Mouse (Mus musculus) lung, postnatal 0 days (tissue): ENCODE results near the gene Fat3. TPM values are rescaled to one million over a fixed set of nuclear protein-coding genes. Genes with fewer than 3 reads are reported as not detected.

Experiments
- ATAC-seq: fragments of 200-750 bp; cut with Nextera tagmentation; 2 replicates; pipeline ENCODE4 v1.8.0; 2017; ENCODE audit warnings: moderate library complexity
- DNase-seq: peaks from one replicate; pipeline ENCODE4 v3.0.0-alpha.2; 2016; ENCODE audit warnings: low spot score
- H3K27ac ChIP-seq: fragments of 300-500 bp; sonication (generic); 2 replicates; pipeline ENCODE4 v1.5.1; 2014; ENCODE audit warnings: antibody characterized with exemption, mild to moderate bottlenecking, low read length, mixed read lengths
- H3K27me3 ChIP-seq: fragments of 300-500 bp; sonication (generic); replicated peaks from 2 replicates; pipeline ENCODE4 v1.6.1; 2014; ENCODE audit warnings: low read length, mixed read lengths; ENCODE audit not compliant: insufficient read depth
- H3K36me3 ChIP-seq: fragments of 300-500 bp; sonication (generic); 2 replicates; pipeline ENCODE4 v1.6.1; 2014; ENCODE audit warnings: low read length, mixed read lengths; ENCODE audit not compliant: insufficient read depth
- H3K4me1 ChIP-seq: fragments of 300-500 bp; sonication (generic); 2 replicates; pipeline ENCODE4 v1.6.1; 2014; ENCODE audit warnings: antibody characterized with exemption, low read depth, low read length, mixed read lengths; ENCODE audit not compliant: insufficient read depth
- H3K4me2 ChIP-seq: fragments of 300-500 bp; sonication (generic); replicated peaks from 2 replicates; pipeline ENCODE4 v1.6.1; 2014; ENCODE audit warnings: low read depth, mild to moderate bottlenecking, low read length, moderate library complexity, mixed read lengths
- H3K4me3 ChIP-seq: fragments of 300-500 bp; sonication (generic); 2 replicates; pipeline ENCODE4 v1.5.1; 2014; ENCODE audit warnings: low read depth, low read length
- H3K9ac ChIP-seq: fragments of 300-500 bp; sonication (generic); replicated peaks from 2 replicates; pipeline ENCODE4 v1.6.1; 2014; ENCODE audit warnings: low read depth, mild to moderate bottlenecking
- H3K9me3 ChIP-seq: fragments of 300-500 bp; sonication (generic); 2 replicates; pipeline ENCODE4 v1.6.1; 2016; ENCODE audit warnings: low read length, mixed read lengths
- CTCF ChIP-seq: IDR thresholded peaks from 2 replicates; pipeline ENCODE4 v1.5.1; 2016; ENCODE audit warnings: antibody characterized with exemption, mild to moderate bottlenecking
- EP300 ChIP-seq: IDR thresholded peaks from 2 replicates; pipeline ENCODE4 v1.6.1; 2016; ENCODE audit warnings: antibody characterized with exemption, mild to moderate bottlenecking, control low read depth
- WGBS: fragments of 180-500 bp; shearing (Covaris S2); extraction: QIAGEN DNeasy Blood & Tissue Kit; methylation state at CpG from one replicate; pipeline ENCODE4 v1.1.7; 2014; 5-methylcytosine and 5-hydroxymethylcytosine counted together
- polyA plus RNA-seq: library from polyadenylated mRNA; unstranded; fragments of >200 nt; fragmentation: Nextera tagmentation; extraction: Ambion mirVana; gene quantifications from 2 replicates; pipeline ENCODE4 v1.2.1, GENCODE M21; 2015

Gene Fat3
- polyA plus RNA-seq, 1 experiment from 2014 or later: 0.78 TPM

DNA sequence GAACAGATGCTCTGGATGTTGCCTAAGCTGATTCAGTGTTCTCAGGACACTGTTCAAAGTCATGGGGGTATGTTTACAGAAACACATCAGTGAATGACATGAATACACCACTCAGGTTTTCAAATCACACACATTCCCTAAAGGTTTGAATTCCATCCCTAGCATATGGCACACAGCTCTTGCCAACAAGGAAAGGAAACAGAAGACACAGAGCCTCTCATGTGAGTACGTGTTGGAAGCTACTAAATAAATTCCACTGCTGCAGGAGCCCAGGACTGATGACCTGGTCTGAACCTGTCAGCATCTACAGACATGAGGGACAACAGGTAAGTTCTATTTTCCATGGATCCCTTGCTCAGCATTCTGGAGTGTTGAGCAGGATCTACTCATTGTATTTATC, 528.9 kb downstream of the Fat3 start:
- H3K4me2 ChIP-seq: no peak overlapping the region
- no peaks in the 10 kb centered on the region for H3K4me1 ChIP-seq
- no peak overlapping the region for H3K4me3 ChIP-seq
- DNase-seq (no peak), ATAC-seq (no peak)
- H3K9ac ChIP-seq: no peak overlapping the region
- no peaks in the 10 kb centered on the region for H3K27me3 ChIP-seq
- H3K36me3 ChIP-seq: no peaks in the 10 kb centered on the region
- no peaks in the 10 kb centered on the region for H3K9me3 ChIP-seq
- TF ChIP-seq EP300 (no peak), CTCF (no peak)
- no peak overlapping the region for H3K27ac ChIP-seq
- 70% methylated on average over 1 of the region's 1 CpGs for WGBS

DNA sequence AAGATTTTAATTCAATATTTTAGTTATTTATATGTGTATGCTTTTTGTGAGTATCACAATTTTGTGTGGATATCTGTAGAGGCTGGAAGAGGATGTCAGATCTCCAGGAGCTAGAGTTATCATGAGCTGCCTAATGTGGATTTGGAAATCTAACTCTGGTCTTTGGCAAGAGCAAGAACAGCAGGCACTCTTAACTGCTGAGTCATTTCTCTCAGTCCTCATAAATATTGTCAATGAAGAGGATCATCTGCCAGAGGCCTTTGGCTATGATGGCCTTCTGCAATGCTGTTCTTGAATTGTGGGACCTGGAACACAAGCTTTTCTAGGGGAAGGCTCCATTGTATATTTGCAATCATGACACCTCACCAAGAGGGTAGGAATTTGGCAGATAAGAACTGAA, 529.7 kb downstream of the Fat3 start:
- H3K27ac ChIP-seq: no peak overlapping the region
- H3K9ac ChIP-seq: no peak overlapping the region
- no peaks in the 10 kb centered on the region for H3K9me3 ChIP-seq
- H3K27me3 ChIP-seq: no peaks in the 10 kb centered on the region
- H3K4me3 ChIP-seq: no peak overlapping the region
- DNase-seq (peak; percentile 77), ATAC-seq (peak; percentile 55)
- no peak overlapping the region for H3K4me2 ChIP-seq
- no peak for TF ChIP-seq EP300
- TF ChIP-seq CTCF: no peak
- H3K4me1 ChIP-seq: no peaks in the 10 kb centered on the region
- H3K36me3 ChIP-seq: no peaks in the 10 kb centered on the region

DNA sequence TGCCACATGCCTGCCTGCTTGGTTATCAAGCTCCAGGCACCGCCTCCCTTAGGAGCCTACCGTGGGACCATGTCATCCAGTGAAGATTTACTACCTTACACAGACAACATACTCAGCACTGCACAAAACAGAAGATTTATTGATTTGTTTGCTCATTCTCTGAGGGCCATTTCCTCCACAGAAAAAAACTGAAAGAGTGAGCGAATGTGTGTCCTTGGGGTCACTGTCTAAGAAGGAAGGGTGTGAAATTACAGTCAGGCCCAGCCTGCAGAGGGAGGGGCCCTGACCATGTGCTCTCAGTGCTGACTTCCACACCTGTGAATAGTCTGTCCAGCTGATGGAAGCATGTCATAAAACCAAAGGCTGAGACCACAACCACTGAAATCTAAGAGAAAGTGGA, 536.9 kb downstream of the Fat3 start:
- ATAC-seq (no peak), DNase-seq (no peak)
- H3K9ac ChIP-seq: no peak overlapping the region
- H3K27me3 ChIP-seq: no peaks in the 10 kb centered on the region
- no peak overlapping the region for H3K27ac ChIP-seq
- H3K4me3 ChIP-seq: no peak overlapping the region
- TF ChIP-seq CTCF (no peak), EP300 (no peak)
- H3K4me1 ChIP-seq: no peaks in the 10 kb centered on the region
- WGBS: 45% methylated on average over 3 of the region's 3 CpGs
- no peak overlapping the region for H3K4me2 ChIP-seq
- no peaks in the 10 kb centered on the region for H3K9me3 ChIP-seq
- no peaks in the 10 kb centered on the region for H3K36me3 ChIP-seq

DNA sequence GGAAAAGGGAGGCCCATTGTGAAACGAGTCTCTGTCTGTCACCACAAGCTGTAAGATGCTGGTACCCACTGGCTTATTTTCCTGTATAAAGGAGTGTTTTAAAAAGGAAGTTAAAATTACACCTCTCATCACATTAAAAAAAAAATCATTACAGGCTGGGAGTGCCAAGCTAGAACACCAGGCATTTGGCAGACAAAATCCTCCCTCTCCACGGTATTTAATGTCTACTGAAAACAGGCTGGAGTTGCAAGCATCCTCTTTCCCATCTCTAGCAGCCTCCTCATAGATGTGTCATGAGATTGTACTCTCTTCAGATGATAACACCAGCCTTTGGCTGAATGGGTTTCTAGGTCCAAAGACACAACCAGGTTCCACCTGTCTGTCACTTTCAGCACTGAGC, 538.2 kb downstream of the Fat3 start:
- Histone ChIP-seq H3K9me3 (no peaks in the 10 kb centered on the region), H3K36me3 (no peaks in the 10 kb centered on the region), H3K27ac (no peak overlapping the region), H3K4me2 (no peak overlapping the region), H3K9ac (no peak overlapping the region), H3K4me3 (no peak overlapping the region), H3K27me3 (no peaks in the 10 kb centered on the region), H3K4me1 (no peaks in the 10 kb centered on the region)
- TF ChIP-seq CTCF (no peak), EP300 (no peak)
- DNase-seq (no peak), ATAC-seq (no peak)
- 73% methylated on average over 2 of the region's 2 CpGs for WGBS

DNA sequence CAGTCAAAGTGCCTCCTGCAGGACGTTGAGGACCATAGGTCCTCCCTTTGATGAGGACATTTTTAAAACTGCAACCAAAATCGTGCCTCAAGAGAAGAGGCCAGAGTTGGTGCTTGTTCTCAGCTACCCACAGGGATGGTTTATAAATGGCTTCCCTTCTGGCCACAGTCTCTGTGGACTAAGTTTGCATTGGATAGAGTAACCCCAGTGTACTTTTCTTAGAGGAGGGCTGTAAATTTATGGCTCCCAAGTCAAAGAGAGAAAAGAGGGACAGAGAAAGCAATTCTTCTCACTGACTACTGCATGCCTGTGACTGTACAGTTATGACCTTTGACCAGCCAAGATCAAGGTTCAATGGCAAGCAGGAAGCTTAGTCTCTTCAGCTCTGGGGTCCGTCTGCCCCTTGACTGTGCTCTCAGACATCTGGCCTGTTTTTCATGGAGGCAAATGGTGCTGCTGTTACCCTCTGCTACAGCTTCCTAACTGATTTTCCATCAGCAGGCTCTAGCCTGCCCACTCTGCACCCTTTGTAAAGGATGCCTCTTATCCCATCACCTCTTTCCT, 542.8 kb downstream of the Fat3 start:
- no peak overlapping the region for H3K27ac ChIP-seq
- H3K4me1 ChIP-seq: no peaks in the 10 kb centered on the region
- no peaks in the 10 kb centered on the region for H3K27me3 ChIP-seq
- DNase-seq (no peak), ATAC-seq (no peak)
- no peaks in the 10 kb centered on the region for H3K9me3 ChIP-seq
- H3K4me2 ChIP-seq: no peak overlapping the region
- TF ChIP-seq CTCF (no peak), EP300 (no peak)
- 47% methylated on average over 3 of the region's 3 CpGs for WGBS
- no peaks in the 10 kb centered on the region for H3K36me3 ChIP-seq
- no peak overlapping the region for H3K9ac ChIP-seq
- no peak overlapping the region for H3K4me3 ChIP-seq

DNA sequence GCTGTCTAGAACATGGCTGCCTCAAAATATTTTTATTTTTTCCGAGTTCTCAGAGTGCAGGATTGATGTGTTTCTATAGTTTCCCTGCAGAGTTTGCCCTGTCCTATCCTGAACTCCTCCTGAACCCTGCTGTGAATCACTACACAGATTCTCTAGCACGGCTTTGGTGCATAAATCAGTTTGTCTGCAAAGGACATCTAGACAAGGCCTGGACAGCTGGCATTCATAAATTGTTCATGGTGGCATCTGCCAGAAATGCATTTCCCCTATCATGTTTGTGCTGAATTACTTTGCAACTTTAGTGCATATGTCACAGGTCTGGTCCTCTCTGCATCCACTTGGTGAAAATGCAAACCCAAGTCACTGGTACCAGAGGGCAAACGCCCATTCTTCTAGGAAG, 543.3 kb downstream of the Fat3 start:
- no peak overlapping the region for H3K4me2 ChIP-seq
- no peak overlapping the region for H3K4me3 ChIP-seq
- no peaks in the 10 kb centered on the region for H3K9me3 ChIP-seq
- no peaks in the 10 kb centered on the region for H3K4me1 ChIP-seq
- DNase-seq (no peak), ATAC-seq (no peak)
- H3K27ac ChIP-seq: no peak overlapping the region
- H3K9ac ChIP-seq: no peak overlapping the region
- 60% methylated on average over 3 of the region's 3 CpGs for WGBS
- H3K36me3 ChIP-seq: no peaks in the 10 kb centered on the region
- H3K27me3 ChIP-seq: no peaks in the 10 kb centered on the region
- TF ChIP-seq EP300 (no peak), CTCF (no peak)
